Mouse (Mus musculus) E14TG2a.4 (cell line): ENCODE data around the gene Rpl37.

Experiments
- CTCF ChIP-seq: conservative IDR thresholded peaks from 2 replicates; pipeline ENCODE4 v1.5.1; 2014; ENCODE audit warnings: low read length
- NANOG ChIP-seq: IDR thresholded peaks from 2 replicates; pipeline ENCODE4 v1.6.1; 2014; ENCODE audit warnings: borderline replicate concordance, low read length, mixed read lengths

DNA sequence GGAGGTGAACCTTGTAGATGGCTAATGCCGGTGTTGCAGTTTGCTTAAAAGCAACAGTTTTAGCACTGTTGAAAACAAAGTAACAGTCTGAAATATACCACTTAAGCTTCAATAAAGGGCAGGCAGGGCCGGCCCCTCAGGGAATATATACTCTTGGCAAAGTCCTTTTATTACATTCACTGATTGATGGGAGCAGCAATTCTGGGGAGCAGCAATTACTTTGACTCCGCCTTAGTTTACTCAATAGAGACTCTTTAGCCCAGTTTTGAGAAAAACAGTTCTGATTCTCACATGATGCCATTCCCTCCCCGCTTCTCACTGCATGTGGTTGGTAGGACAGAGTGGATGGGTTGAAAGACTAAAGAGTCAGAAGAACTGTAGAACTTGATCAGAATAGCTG is 32.7 kb downstream of the Rpl37 start:
- TF ChIP-seq NANOG, result no peak
- TF ChIP-seq CTCF, result no peak
